Mouse (Mus musculus) skeletal muscle tissue, postnatal 0 days (tissue): Measurements from ENCODE around the gene Pip5k1b. TPM values are rescaled to one million over a fixed set of nuclear protein-coding genes. Genes with fewer than 3 reads are reported as not detected.

Experiments
- polyA plus RNA-seq: library from polyadenylated mRNA; unstranded; fragments of >200 nt; fragmentation: Nextera tagmentation; extraction: Ambion mirVana; gene quantifications from 2 replicates; pipeline ENCODE4 v1.2.1, GENCODE M21; 2015

Gene Pip5k1b
- 0.32 and 0.33 TPM in 2 replicates for polyA plus RNA-seq

DNA sequence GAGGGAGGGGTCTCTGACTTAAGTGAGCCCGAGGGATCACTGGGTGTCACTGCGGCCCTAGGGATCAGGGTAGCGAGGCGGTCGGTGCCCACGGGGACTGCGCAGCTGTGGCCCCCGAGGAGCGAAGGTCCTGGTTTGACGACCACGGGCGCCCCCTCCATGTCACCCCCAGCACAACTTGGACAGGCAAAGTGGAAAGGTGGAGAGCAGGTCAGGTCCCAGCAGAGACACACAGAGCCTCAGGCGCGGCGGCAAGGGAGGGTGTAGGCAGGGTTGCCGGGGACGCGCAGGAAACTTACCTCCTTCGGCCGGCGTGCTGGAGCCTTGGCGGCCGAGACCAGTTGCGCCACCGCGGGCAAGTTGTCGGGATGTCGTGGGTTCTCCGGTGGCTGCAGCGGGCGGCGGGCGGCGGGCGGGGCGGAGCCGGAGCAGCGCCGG is at the start of gene Pip5k1b:
TSS of gene Pip5k1b (minus strand) at position 407 of the 438 bp plus-strand sequence.

DNA sequence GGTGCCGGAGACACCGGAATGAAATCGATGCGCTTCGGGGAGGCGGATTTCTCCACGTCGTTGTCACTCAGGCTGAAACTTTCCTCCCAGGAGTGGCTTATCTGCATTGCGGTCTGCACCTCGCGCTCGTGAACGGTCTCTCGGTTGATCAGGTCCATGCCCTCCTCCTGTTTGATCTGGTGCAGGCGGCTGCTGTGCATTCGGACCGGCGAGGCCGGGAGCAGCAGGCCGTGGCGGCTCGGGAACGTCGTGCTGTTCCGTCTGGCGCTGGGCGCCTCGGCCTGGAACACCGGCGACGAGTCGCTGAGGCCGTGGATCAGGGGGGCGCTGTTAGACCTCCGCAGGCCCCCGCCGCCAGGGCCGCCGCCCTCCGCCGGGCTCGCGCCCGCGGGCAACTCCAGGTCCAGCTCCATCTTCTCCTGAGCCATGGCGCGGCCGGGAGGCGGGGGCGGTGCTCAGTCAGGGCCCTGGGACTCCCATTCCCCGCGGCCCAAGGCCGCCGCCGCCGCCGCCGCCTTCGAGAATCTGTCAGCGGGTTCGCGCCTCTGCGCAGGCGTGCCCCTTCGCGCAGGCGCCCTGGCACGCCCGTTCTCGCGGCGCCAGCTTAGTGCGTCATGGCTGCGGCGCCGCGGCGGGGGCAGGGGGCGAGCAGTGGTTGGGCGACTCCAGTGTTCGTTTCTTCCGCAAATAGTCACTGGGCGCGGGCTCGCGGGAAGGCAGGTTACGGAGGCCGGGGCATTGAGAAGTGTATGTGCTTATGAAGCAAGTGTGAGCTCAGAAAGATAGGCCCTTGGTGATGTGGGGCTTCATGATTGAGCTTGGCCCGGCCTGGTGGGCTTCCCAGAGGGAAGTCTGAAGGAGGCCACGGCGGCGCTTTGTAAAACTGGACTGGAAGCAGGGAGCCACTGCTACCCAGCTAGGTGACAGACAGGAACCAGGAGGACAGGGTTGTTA is 78.5 kb downstream of the Pip5k1b start, which contains the start of gene Fam122a:
TSS of gene Fam122a (minus strand) at position 428 of the 954 bp plus-strand sequence.

DNA sequence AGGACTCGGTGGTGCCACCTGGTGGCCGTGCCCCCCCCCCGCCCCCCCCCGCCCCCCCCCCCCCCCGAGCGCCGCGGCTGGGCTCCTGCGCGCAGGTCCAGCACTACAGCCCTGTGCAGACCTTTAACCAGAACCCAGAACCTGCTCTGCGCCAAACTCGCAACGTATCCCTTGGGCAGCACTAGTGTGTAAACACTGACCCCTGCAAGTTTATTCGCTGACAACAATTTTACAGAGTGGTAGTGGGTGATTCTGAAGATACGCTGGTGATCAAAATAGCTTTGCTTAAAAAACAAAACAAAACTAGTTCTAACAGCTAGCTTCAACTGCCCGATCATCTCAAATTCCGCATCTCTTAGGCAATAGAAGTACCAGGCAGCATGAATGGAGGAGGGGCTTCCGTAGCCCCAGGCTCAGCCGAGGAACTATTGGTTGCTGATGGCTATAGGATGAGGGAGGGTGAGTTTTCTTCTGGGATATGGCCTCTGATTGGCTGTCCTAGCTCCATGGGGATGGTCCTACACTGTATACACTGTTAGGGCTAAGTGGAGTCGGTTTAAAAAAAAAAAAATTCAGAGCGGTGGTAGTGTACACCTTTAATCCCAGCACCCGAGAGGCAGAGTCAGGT is 275.0 kb downstream of the Pip5k1b start, which contains the start of gene Fxn:
TSS of gene Fxn (minus strand) at position 5 of the 628 bp plus-strand sequence.

Other genes starting within 250 kb of the Pip5k1b start
- gene Fam122a, start 78.5 kb downstream of the Pip5k1b start, polyA plus RNA-seq, result 51.8 and 55.5 TPM in 2 replicates
- 2.2 and 2.7 TPM in 2 replicates for gene Tmem252, start 118.1 kb upstream of the Pip5k1b start, polyA plus RNA-seq